Mouse (Mus musculus) E14TG2a.4 (cell line): ENCODE measurements around the gene Gm16427.
"Not testable (repeated sequence)": the region's sequence is repeated elsewhere in the genome, so short reads cannot be mapped to it uniquely, and the experiment has no call there.

Experiments
- H3K27me3 ChIP-seq: 2 replicates; pipeline ENCODE4 v1.6.1; 2014; ENCODE audit warnings: low read length, control low read depth; ENCODE audit not compliant: insufficient read depth
- H3K36me3 ChIP-seq: 2 replicates; pipeline ENCODE4 v1.6.1; 2014; ENCODE audit warnings: low read length, control low read depth; ENCODE audit not compliant: insufficient read depth
- H3K4me1 ChIP-seq: replicated peaks from 2 replicates; pipeline ENCODE4 v1.6.1; 2014; ENCODE audit warnings: low read depth, low read length, control low read depth
- H3K4me3 ChIP-seq: replicated peaks from 2 replicates; pipeline ENCODE4 v1.5.1; 2014; ENCODE audit warnings: mild to moderate bottlenecking, low read length
- H3K9me3 ChIP-seq: 2 replicates; pipeline ENCODE4 v1.6.1; 2014; ENCODE audit warnings: low read length, control low read depth

Gm16427 gene

DNA sequence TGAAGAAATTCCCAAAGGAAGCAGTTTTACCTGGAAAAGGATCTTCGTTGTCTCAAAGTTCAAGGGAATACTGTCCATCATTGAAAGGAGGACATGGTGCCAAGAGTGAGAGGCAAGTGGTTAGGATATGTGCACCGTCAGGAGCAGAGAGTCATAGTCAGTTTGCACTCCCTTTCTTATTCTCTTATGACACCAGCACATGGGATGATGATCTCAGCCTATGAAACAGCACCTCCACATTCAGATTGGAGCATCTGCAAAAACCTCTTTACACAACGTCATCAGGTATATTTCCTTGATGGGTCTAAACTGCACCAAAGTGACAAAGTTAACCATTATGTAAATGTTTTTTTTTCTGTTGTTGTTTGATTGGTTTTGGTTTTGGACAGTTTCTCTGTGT is at the start of gene Gm16427:
TSS of gene Gm16427 (minus strand) at position 101 of the 400 bp plus-strand sequence.
- not testable (repeated sequence) for H3K27me3 ChIP-seq, H3K4me1 ChIP-seq, H3K9me3 ChIP-seq, H3K4me3 ChIP-seq, H3K36me3 ChIP-seq
